Mouse (Mus musculus): ENCODE data around the gene Wdr25.

DNA sequence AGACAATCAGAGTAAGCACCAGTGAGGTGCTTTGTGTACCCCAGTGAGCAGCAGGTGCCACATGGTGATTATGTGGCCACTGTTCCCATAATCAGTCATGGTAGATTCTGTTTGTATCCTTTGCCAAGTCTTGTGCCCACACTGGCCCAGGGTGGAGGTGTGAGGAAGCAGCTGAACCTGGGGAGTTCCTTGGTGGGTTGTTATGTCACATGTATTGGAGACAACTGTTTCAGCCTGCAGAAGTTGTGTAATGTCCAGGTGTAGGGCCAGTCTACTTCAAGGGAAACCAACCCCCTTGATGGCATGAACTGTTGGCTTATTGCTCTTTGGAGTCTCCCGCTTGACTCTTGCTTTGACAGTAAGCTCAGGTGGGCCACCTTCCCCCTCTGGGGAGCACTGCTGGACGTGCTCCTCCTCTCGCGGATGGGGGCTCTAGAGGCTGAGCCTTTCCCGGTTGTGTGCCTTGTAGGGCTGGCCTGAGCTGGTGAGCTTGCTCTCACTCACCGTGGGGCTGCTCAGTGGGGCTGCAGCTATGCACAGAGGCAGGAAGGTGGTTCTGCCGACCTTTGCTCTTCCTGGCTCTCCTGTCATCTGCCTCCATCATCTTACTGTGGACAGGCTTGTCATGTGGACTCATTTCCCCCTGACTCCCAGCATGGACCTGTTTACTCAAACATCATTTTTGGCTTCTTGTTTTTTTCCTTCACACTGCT lies 38.1 kb downstream of the Wdr25 start:
- TF ChIP-seq MAFK (IDR thresholded peaks at IDR 0.05; ENCODE audit: insufficient replicate concordance, low read length) (no peak), POLR2A (IDR thresholded peaks at IDR 0.05; ENCODE audit: low read depth, low read length) (no peak), JUND (conservative IDR thresholded peaks at IDR 0.05; ENCODE audit: low read depth, low read length) (no peak), MEF2A (IDR thresholded peaks at IDR 0.05; ENCODE audit: borderline replicate concordance, low read depth, low read length) (no peak), SMC3 (IDR thresholded peaks at IDR 0.05; ENCODE audit: low read depth, low read length) (no peak), USF1 (IDR thresholded peaks at IDR 0.05; ENCODE audit: low read depth, low read length) (no peak), EP300 (IDR thresholded peaks at IDR 0.05; ENCODE audit: low read length) (no peak), CTCF (conservative IDR thresholded peaks at IDR 0.05 in 1 of 2, IDR thresholded peaks at IDR 0.05 in 1 of 2; ENCODE audit: low read depth in 2 of 2, low read length in 2 of 2) (no peak), MAX (IDR thresholded peaks at IDR 0.05; ENCODE audit: low read length) (no peak), MAZ (IDR thresholded peaks at IDR 0.05; ENCODE audit: low read depth, low read length) (no peak), MXI1 (IDR thresholded peaks at IDR 0.05; ENCODE audit: low read depth, low read length) (no peak), NRF1 (IDR thresholded peaks at IDR 0.05; ENCODE audit: low read depth, low read length) (no peak), ZC3H11A (IDR thresholded peaks at IDR 0.05; ENCODE audit: low read depth, low read length) (no peak)
